Mouse (Mus musculus) yolk sac, embryonic 10.5 days (tissue): ENCODE data around the gene Dirc2.

Experiments
- DNase-seq: peaks from one replicate; pipeline ENCODE4 v3.0.0-alpha.2; 2017; ENCODE audit warnings: low spot score

The Dirc2 gene

GRCm38 (mm10) chr16:35681327-35682108 lies 87.6 kb downstream of the Dirc2 start:
- no peak for DNase-seq

- no peak for DNase-seq
Measured at GRCm38 (mm10) chr16:35678476-35678875, 90.7 kb downstream of the Dirc2 start.

GRCm38 (mm10) chr16:35677511-35678113 lies 91.5 kb downstream of the Dirc2 start:
- no peak for DNase-seq

GRCm38 (mm10) chr16:35664847-35665246 lies 104.3 kb downstream of the Dirc2 start:
- no peak for DNase-seq

GRCm38 (mm10) chr16:35663831-35664414 lies 105.2 kb downstream of the Dirc2 start:
- DNase-seq = no peak

GRCm38 (mm10) chr16:35660222-35660621 lies 108.9 kb downstream of the Dirc2 start:
- no peak for DNase-seq

GRCm38 (mm10) chr16:35653951-35654350 lies 115.2 kb downstream of the Dirc2 start:
- no peak for DNase-seq

- DNase-seq = no peak
Measured at GRCm38 (mm10) chr16:35652706-35653105, 116.5 kb downstream of the Dirc2 start.

- DNase-seq = no peak
Measured at GRCm38 (mm10) chr16:35652206-35652605, 117.0 kb downstream of the Dirc2 start.

GRCm38 (mm10) chr16:35648862-35649261 lies 120.3 kb downstream of the Dirc2 start:
- DNase-seq = no peak
